Mouse (Mus musculus): ENCODE measurements around the gene Gm17662.
A peak's percentile ranks its signal among the peaks of the same experiment; 100 is the strongest.

Gm17662 gene

DNA sequence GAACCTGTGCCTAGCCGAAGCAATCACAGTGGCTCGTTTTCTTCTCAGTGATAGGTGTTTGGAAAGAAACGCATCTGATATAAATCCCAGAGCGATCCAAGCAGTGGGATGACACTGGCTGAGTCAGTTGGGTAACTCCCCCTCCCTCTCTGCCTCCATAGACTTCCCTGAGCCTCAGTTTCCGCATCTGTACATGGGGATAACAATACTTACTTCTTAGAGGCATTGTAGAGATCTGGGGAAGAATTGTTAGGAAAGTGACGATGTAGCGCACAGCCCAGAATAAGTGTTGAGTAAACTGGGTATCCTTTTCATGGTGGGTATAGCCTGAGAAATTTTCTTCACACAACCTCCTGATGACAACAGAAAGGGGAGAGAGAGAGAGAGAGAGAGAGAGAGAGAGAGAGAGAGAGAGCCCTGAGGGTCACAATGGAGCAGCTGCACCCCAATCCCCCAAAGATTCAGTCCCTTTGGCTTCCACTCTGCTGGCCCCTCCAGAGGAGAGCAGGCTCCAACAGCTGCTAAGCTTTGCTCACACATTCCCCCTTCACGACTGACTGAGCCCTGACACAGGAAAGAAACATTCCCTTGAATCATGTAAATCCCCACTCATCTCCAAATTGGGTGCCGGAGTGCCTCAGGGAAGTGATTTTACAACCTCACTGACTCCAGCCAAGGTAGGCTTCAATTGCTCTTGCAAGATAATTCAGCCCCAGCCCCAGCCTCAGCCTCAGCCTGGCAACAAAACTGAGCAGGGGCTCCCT, 31.6 kb downstream of the Gm17662 start:
- no peak for DNase-seq

DNA sequence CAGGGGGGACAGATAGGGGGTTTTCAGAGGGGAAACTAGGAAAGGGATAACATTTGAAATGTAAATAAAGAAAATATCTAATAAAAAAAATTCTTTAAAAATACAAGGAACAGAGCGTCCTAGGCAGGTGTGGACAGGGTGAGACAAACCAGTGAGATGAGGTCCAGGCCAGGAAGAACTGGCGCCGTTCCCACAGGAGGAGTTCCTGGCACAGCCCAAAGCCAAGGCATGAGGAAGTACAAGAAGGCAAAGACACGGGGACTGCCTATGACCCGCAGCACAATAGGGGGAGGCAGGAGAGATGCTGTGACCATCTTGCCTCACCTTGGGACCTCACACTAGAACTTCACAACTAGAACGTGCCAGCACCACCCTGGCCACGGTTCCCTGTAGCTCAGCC, 34.6 kb downstream of the Gm17662 start:
- peak; percentile 66 for DNase-seq

DNA sequence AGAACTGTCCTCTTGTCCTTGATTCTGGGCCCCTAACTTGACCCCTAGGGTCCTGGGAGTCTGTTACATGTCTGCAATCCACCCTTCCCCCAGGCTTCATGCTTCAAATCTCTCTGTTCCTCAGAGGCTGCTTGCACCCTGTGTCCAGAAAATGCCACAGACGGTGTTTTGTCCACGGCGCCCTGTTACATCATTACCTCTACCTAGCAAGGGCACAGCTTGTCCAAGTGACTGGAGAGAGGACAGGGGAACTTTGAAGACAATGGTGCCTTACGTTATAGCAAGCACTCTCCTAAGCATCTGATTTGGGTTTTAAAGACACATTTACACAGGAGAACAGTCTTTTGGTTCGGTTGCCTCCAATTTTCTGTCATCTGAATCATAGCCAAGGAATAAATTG, 36.5 kb downstream of the Gm17662 start:
- DNase-seq, result no peak

DNA sequence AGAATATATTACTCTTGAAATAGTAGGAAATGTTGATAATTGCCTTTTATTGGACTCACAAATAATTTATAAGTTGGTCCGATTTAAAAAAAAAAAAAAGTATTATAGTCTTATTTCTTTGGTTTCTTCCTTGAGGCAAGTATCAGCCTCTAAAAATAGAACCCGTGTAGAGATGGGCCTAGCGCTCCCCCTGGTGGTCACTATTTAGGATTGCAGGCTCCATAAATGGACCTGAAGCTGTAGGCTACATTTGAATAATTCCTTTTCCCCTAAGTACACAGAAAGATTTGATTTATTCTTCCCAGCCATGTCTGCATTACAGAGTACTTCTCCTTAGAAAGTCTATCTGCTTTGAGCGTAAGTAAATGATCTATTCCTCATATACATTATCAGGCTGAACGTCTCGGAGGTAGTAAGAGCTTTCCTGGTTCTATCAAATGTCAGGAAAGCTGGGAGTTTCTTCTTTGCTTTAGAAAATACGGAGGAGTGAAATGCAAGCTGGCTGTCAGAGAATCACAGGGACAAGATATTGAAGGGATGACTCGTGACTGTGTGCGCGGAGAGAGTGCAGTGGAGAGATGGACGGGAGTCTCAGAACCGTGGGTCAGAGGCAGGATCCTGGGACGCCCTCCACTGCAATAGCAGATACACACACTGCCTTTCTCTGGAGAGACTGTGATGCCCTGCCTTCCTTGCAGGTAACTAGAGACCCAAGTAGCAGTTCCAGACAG, 37.0 kb downstream of the Gm17662 start:
- no peak for DNase-seq

DNA sequence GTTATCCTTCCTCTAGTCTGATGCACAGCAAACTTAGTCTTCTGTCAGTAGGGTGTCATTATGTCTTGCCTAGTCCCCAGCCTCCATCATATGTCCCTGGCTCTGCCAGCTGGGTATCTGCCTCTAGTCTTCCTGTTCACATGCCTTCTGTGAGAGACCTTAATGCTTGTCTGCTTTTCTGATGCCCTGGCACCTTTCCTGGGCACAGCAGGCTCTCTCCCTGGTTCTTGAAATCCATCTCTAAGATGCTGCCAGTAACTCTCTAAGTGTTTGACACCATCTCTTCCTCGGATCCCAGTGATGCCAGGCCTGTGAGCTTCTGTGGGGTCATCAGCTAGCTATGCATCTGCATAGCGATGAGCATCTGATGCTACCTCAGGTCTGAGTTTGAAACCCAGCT, 45.7 kb downstream of the Gm17662 start:
- DNase-seq, result no peak

DNA sequence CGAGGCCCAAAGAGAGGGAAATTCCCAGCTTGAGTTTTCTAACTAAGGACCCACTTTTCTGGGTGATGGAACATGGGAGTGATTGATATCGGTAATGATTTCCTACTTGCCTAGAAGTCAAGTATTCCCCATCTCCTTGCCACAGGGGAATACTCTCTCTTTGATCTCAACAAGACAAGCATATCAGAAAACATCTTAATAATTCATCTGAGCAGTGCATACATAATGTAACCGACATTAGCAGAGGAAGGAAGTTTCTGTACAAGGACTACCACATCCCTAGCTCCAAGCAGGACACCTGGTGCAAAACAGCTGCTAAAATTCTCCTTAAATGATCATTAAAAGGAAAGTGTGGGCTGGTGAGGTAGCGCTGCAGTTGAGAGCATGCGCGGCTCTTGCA, 47.9 kb downstream of the Gm17662 start:
- DNase-seq, result no peak

Measured in kidney, adult 11 months (tissue).